Mouse (Mus musculus): Measurements from ENCODE around the gene Tm2d3. TPM values are rescaled to one million over a fixed set of nuclear protein-coding genes. Genes with fewer than 3 reads are reported as not detected.

The Tm2d3 gene
- total and polyA plus RNA-seq, 3 experiments = 118 to 229 (median 150) TPM

DNA sequence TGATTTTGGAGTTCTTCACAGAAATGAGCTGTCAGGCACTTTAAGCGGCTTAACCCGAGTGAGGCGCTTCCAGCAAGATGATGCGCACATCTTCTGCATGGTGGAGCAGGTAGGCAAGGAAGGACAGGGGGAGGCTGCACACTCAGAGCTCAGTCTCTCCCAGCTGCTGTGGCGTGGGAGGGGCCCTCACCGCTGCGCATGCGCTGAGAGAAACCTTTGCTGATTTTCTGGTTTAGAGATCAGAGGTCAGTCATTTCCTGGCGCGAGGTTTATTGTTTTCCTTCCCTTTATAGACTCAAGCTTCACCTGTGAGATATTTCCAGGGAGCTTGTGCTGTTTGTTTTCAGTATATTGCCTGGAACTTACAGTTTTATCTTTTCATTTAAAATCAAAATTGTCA, 12.9 kb upstream of the Tm2d3 start:
- Histone ChIP-seq H3K4me3 (replicated peaks in 1 of 3; ENCODE audit: low read depth in 2 of 3, low read length in 2 of 3, poor library complexity in 1 of 3) (no peak overlapping the region), H3K27ac (ENCODE audit: insufficient read depth, low read depth) (no peak overlapping the region), H3K4me1 (ENCODE audit: control insufficient read depth in 1 of 2, insufficient read depth in 2 of 2) (no peaks in the 10 kb centered on the region), H3K27me3 (replicated peaks) (no peaks in the 10 kb centered on the region), H3K9me3 (replicated peaks; ENCODE audit: low read length) (no peaks in the 10 kb centered on the region), H3K9ac (ENCODE audit: insufficient read depth, low read depth) (no peak overlapping the region), H3K4me2 (ENCODE audit: insufficient read depth, low read depth, poor library complexity, severe bottlenecking) (no peak overlapping the region), H3K36me3 (replicated peaks in 1 of 2; ENCODE audit: control insufficient read depth in 1 of 2, insufficient read depth in 1 of 2, low read length in 1 of 2) (peaks cover 0 to 9% of the 10 kb centered on the region in 2 experiments), H3K79me2 (replicated peaks; ENCODE audit: control insufficient read depth, extremely low read depth, insufficient read depth, poor library complexity, severe bottlenecking) (no peaks in the 10 kb centered on the region)
- TF ChIP-seq GABPA (IDR thresholded peaks at IDR 0.05; ENCODE audit: insufficient replicate concordance, low read depth, low read length) = no peak
- no peak for TF ChIP-seq POLR2AphosphoS2 (IDR thresholded peaks at IDR 0.05; ENCODE audit: low read depth, low read length)
- no peak for TF ChIP-seq NRF1 (IDR thresholded peaks at IDR 0.05; ENCODE audit: low read depth, low read length)
- no peak for TF ChIP-seq USF2 (conservative IDR thresholded peaks at IDR 0.05; ENCODE audit: low read depth, low read length)
- TF ChIP-seq CHD2 (IDR thresholded peaks at IDR 0.05; ENCODE audit: low read length) = no peak
- no peak for TF ChIP-seq TCF12 (IDR thresholded peaks at IDR 0.05; ENCODE audit: low read depth, low read length)
- TF ChIP-seq JUN (IDR thresholded peaks at IDR 0.05; ENCODE audit: insufficient read depth, low read depth, low read length) = no peak
- no peak for TF ChIP-seq SIN3A (IDR thresholded peaks at IDR 0.05; ENCODE audit: low read length)
- TF ChIP-seq MAFK (IDR thresholded peaks at IDR 0.05; ENCODE audit: insufficient replicate concordance, low read length) = no peak
- no peak for TF ChIP-seq NELFE (IDR thresholded peaks at IDR 0.05; ENCODE audit: low read depth, low read length)
- no peak for TF ChIP-seq MAX (IDR thresholded peaks at IDR 0.05; ENCODE audit: low read length)
- no peak for TF ChIP-seq ETS1 (conservative IDR thresholded peaks at IDR 0.05; ENCODE audit: low read depth, low read length)
- no peak for TF ChIP-seq E2F4 (IDR thresholded peaks at IDR 0.05; ENCODE audit: insufficient replicate concordance, low read depth, low read length)
- no peak for TF ChIP-seq CHD1 (IDR thresholded peaks at IDR 0.05; ENCODE audit: low read depth, low read length)
- no peak for TF ChIP-seq IRF4 (IDR thresholded peaks at IDR 0.05; ENCODE audit: low read depth, low read length)
- TF ChIP-seq ZMIZ1 (IDR thresholded peaks at IDR 0.05; ENCODE audit: low read depth, low read length) = no peak
- no peak for TF ChIP-seq EP300 (IDR thresholded peaks at IDR 0.05; ENCODE audit: low read length)
- no peak for TF ChIP-seq BHLHE40 (IDR thresholded peaks at IDR 0.05; ENCODE audit: low read depth, low read length)
- in situ Hi-C loops (cut with MboI; ENCODE audit: low pct_ligation_motif_present, low pct_unique_long_range_greater_than_20kb, low sequenced_read_pairs) (no loop called here), dilution Hi-C loops (cut with MboI; ENCODE audit: extremely low pct_ligation_motif_present, extremely low pct_unique_long_range_greater_than_20kb, low sequenced_read_pairs) (no loop called here)
- no peak for DNase-seq (ENCODE audit: extremely low read depth)

DNA sequence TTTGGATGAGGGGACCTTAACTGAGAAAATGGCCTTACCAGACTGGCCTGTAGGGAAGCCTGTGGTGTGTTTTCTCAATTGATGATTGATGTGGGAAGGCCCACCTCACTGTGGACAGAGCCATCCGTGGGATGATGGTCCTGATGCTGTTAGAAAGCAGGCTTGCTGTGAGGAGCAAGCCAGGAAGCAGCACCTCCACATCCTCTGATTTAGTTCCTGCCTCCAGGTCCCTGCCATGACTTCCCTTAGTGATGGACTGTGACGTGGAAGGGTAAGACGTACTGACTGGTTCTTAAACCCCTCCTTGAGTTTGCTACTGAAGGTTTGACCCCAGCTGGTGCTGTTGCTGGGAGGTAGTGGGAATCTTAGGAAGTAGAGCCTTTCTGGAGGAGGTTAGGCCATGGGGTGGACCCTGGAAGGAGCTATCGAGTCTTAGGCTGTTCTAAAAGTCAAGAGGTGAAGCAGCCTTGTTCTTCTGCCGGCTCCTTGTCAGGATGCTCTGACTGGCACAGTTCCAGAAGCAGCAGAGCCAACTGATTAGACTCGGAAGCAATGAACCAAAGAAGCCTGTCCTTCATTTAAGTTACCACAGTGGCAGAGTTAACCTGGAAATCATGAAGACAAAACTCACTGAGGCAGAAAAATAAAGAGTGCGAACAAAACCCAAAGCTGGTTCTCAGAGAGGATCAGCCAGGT, 11.9 kb upstream of the Tm2d3 start:
- H3K27me3 ChIP-seq (replicated peaks) = no peaks in the 10 kb centered on the region
- H3K4me1 ChIP-seq (ENCODE audit: control insufficient read depth in 1 of 2, insufficient read depth in 2 of 2) = no peaks in the 10 kb centered on the region
- H3K36me3 ChIP-seq (replicated peaks in 1 of 2; ENCODE audit: control insufficient read depth in 1 of 2, insufficient read depth in 1 of 2, low read length in 1 of 2) = peaks cover 0 to 11% of the 10 kb centered on the region in 2 experiments
- DNase-seq (ENCODE audit: extremely low read depth) = no peak
- in situ Hi-C loops (cut with MboI; ENCODE audit: low pct_ligation_motif_present, low pct_unique_long_range_greater_than_20kb, low sequenced_read_pairs) (no loop called here), dilution Hi-C loops (cut with MboI; ENCODE audit: extremely low pct_ligation_motif_present, extremely low pct_unique_long_range_greater_than_20kb, low sequenced_read_pairs) (no loop called here)
- no peak overlapping the region for H3K27ac ChIP-seq (ENCODE audit: insufficient read depth, low read depth)
- TF ChIP-seq ETS1 (conservative IDR thresholded peaks at IDR 0.05; ENCODE audit: low read depth, low read length) (no peak), KAT2A (IDR thresholded peaks at IDR 0.05; ENCODE audit: insufficient replicate concordance, low read length) (no peak), MEF2A (IDR thresholded peaks at IDR 0.05; ENCODE audit: borderline replicate concordance, low read depth, low read length) (no peak), MXI1 (IDR thresholded peaks at IDR 0.05; ENCODE audit: low read depth, low read length) (no peak), UBTF (IDR thresholded peaks at IDR 0.05; ENCODE audit: low read depth, low read length) (no peak), ZNF384 (IDR thresholded peaks at IDR 0.05; ENCODE audit: low read depth, low read length) (no peak), SIN3A (IDR thresholded peaks at IDR 0.05; ENCODE audit: low read length) (no peak), ZKSCAN1 (IDR thresholded peaks at IDR 0.05; ENCODE audit: borderline replicate concordance, low read depth, low read length) (no peak), USF2 (conservative IDR thresholded peaks at IDR 0.05; ENCODE audit: low read depth, low read length) (no peak)
- no peak overlapping the region for H3K9ac ChIP-seq (ENCODE audit: insufficient read depth, low read depth)
- no peak overlapping the region for H3K4me3 ChIP-seq (replicated peaks in 1 of 3; ENCODE audit: low read depth in 2 of 3, low read length in 2 of 3, poor library complexity in 1 of 3)
- H3K9me3 ChIP-seq (replicated peaks; ENCODE audit: low read length) = no peaks in the 10 kb centered on the region
- H3K79me2 ChIP-seq (replicated peaks; ENCODE audit: control insufficient read depth, extremely low read depth, insufficient read depth, poor library complexity, severe bottlenecking) = no peaks in the 10 kb centered on the region
- no peak overlapping the region for H3K4me2 ChIP-seq (ENCODE audit: insufficient read depth, low read depth, poor library complexity, severe bottlenecking)

Measured in CH12.LX (cell line).